Mouse (Mus musculus) C2C12 (cell line): ENCODE data around the gene Cyp2f2.

Experiments used
- CTCF ChIP-seq: IDR thresholded peaks from one replicate; pipeline ENCODE4 v1.5.1; 2011; ENCODE audit not compliant: control insufficient read depth, insufficient read depth, insufficient read length
- MYOD1 ChIP-seq: IDR thresholded peaks from one replicate; pipeline ENCODE4 v1.6.1; 2011; ENCODE audit warnings: low read depth; ENCODE audit not compliant: control insufficient read depth, insufficient read length

- TF ChIP-seq CTCF (no peak), MYOD1 (no peak)
Measured at GRCm38 (mm10) chr7:27132588-27132987, 12.9 kb downstream of the Cyp2f2 start.
